Mouse (Mus musculus) neural tube, postnatal 0 days (tissue): ENCODE results near the gene Rbm43. TPM values are rescaled to one million over a fixed set of nuclear protein-coding genes. Genes with fewer than 3 reads are reported as not detected.

Experiments
- polyA plus RNA-seq: library from polyadenylated mRNA; unstranded; fragments of >200 nt; fragmentation: Nextera tagmentation; extraction: Ambion mirVana; gene quantifications from 2 replicates; pipeline ENCODE4 v1.2.1, GENCODE M21; 2015

Rbm43 gene
- polyA plus RNA-seq, result 12.8 and 13.3 TPM in 2 replicates

DNA sequence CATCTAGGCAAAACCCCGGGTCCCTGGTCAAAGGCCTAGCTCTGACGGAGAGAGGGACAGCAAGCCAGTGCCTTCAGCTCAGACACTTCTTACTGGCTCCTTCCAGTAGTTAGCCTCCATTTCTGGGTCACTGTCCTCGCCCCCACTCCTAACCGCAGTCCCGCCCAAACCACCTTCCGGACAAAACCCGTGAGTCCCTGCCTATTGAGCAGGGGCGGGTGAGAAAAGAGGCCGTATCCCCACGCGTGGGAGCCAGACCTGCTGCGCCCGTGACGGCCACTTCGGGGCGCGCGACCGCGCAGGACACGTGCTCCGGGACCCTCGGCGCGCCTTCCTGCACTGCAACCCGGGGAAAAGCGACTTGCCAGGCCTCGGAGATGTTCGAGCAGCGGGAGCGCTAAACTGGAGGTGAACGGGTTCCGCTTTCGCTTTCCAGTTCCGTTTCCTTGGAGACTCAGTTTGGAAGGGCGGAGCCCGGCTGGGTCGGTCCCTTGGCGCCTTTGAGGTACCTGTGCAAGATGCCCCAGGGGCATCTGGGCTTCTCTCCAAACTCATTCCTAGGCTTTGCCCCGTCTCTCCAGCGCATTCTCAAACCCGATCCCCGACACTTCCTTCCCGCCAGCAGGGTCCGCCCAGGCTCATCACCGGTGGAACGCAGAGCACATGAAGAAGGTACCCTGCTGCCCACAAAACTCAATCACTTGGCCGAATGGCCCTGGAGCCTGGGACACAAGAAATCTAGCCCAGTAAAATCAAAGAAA is at the start of gene Rbm43:
Gene Rbm43, minus strand, starts transcription at position 590 of the 761 bp plus-strand sequence.

DNA sequence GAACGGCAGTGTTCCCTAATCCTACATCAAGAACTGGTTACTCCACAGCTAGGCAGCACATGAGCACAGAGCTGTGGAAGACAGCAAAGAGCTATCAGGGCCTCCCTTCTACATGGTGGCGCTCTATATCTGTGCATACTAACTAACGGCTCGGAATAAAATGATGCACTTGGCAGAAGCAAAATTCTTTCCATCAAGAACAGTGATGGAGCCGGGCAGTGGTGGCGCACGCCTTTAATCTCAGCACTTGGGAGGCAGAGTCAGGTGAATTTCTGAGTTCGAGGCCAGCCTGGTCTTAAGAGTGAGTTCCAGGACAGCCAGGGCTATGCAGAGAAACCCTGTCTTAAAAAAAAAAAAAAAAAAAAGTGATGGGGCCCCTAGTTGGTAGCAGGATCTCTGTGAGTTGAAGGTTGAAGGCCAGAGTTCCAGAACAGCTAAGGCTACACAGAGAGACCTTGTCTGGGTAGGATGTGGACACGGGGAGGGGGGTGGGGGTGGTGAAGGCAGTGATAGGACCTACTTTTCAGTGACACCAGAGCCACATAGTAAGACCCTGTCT is 38.5 kb upstream of the Rbm43 start, which contains the start of gene Nmi:
Gene Nmi, minus strand, starts transcription at position 85 of the 559 bp plus-strand sequence.

Other genes with a start within 250 kb of the Rbm43 start
- gene Nmi, start 38.3 kb upstream of the Rbm43 start, polyA plus RNA-seq, result 7.7 and 7.8 TPM in 2 replicates
- gene Tnfaip6, start 102.8 kb upstream of the Rbm43 start, polyA plus RNA-seq, result 5.5 and 6.8 TPM in 2 replicates
- gene Rif1, start 137.7 kb upstream of the Rbm43 start, polyA plus RNA-seq, result 16.3 and 17.7 TPM in 2 replicates